Mouse (Mus musculus) thymus, postnatal 14 days (tissue): ENCODE data around the gene Anapc15-ps.
A peak's percentile ranks its signal among the peaks of the same experiment; 100 is the strongest.

Experiments
- DNase-seq: peaks from one replicate; pipeline ENCODE4 v3.0.0; 2021

The Anapc15-ps gene

GRCm38 (mm10) chr10:95673351-95673750, at the start of gene Anapc15-ps:
Gene Anapc15-ps, minus strand, starts transcription at chr10:95673451.
- no peak for DNase-seq

GRCm38 (mm10) chr10:95722203-95722611, 49.0 kb upstream of the Anapc15-ps start:
- DNase-seq: peak; percentile 13

- DNase-seq: no peak
Observed at GRCm38 (mm10) chr10:95720181-95720798, 47.0 kb upstream of the Anapc15-ps start.

- DNase-seq: no peak
Observed at GRCm38 (mm10) chr10:95719472-95719871, 46.2 kb upstream of the Anapc15-ps start.

GRCm38 (mm10) chr10:95718760-95719159, 45.5 kb upstream of the Anapc15-ps start:
- DNase-seq: no peak

GRCm38 (mm10) chr10:95717106-95717680, 43.9 kb upstream of the Anapc15-ps start:
- no peak for DNase-seq

- DNase-seq: no peak
Observed at GRCm38 (mm10) chr10:95715687-95716086, 42.4 kb upstream of the Anapc15-ps start.

GRCm38 (mm10) chr10:95712221-95712620, 39.0 kb upstream of the Anapc15-ps start:
- DNase-seq: peak; percentile 45

- no peak for DNase-seq
Observed at GRCm38 (mm10) chr10:95709903-95710660, 36.8 kb upstream of the Anapc15-ps start.

- DNase-seq: no peak
Observed at GRCm38 (mm10) chr10:95709143-95709880, 36.1 kb upstream of the Anapc15-ps start.

GRCm38 (mm10) chr10:95708001-95708400, 34.8 kb upstream of the Anapc15-ps start:
- peak; percentile 37 for DNase-seq

GRCm38 (mm10) chr10:95706867-95707266, 33.6 kb upstream of the Anapc15-ps start:
- DNase-seq: no peak

GRCm38 (mm10) chr10:95705747-95706146, 32.5 kb upstream of the Anapc15-ps start:
- no peak for DNase-seq

- no peak for DNase-seq
Observed at GRCm38 (mm10) chr10:95704847-95705246, 31.6 kb upstream of the Anapc15-ps start.

- no peak for DNase-seq
Observed at GRCm38 (mm10) chr10:95703730-95704129, 30.5 kb upstream of the Anapc15-ps start.

- DNase-seq: no peak
Observed at GRCm38 (mm10) chr10:95700422-95700821, 27.2 kb upstream of the Anapc15-ps start.

- DNase-seq: no peak
Observed at GRCm38 (mm10) chr10:95698920-95699714, 25.9 kb upstream of the Anapc15-ps start.

- DNase-seq: no peak
Observed at GRCm38 (mm10) chr10:95696253-95696641, 23.0 kb upstream of the Anapc15-ps start.

GRCm38 (mm10) chr10:95695603-95696252, 22.5 kb upstream of the Anapc15-ps start:
- no peak for DNase-seq

- no peak for DNase-seq
Observed at GRCm38 (mm10) chr10:95694559-95695251, 21.5 kb upstream of the Anapc15-ps start.

GRCm38 (mm10) chr10:95691347-95691746, 18.1 kb upstream of the Anapc15-ps start:
- DNase-seq: no peak
